Mouse (Mus musculus) hindbrain, embryonic 14.5 days (tissue): ENCODE results near the gene Snd1. TPM values are rescaled to one million over a fixed set of nuclear protein-coding genes. Genes with fewer than 3 reads are reported as not detected.

Experiments
- ATAC-seq: fragments of 200-750 bp; cut with Nextera tagmentation; 2 replicates; pipeline ENCODE4 v1.8.0; 2017; ENCODE audit warnings: moderate number of reproducible peaks, mild to moderate bottlenecking, moderate TSS enrichment, moderate library complexity; ENCODE audit not compliant: low FRiP score
- DNase-seq: peaks from one replicate; pipeline ENCODE4 v3.0.0-alpha.2; 2015; ENCODE audit warnings: low spot score
- H3K27ac ChIP-seq: fragments of 300-500 bp; sonication (generic); 2 replicates; pipeline ENCODE4 v1.5.1; 2014; ENCODE audit warnings: mild to moderate bottlenecking, moderate library complexity
- H3K27me3 ChIP-seq: fragments of 300-500 bp; sonication (generic); 2 replicates; pipeline ENCODE4 v1.6.1; 2014; ENCODE audit warnings: mild to moderate bottlenecking, low read length, mixed read lengths; ENCODE audit not compliant: control insufficient read depth, insufficient read depth
- H3K36me3 ChIP-seq: fragments of 300-500 bp; sonication (generic); replicated peaks from 2 replicates; pipeline ENCODE4 v1.6.1; 2014; ENCODE audit not compliant: control insufficient read depth, insufficient read depth
- H3K4me1 ChIP-seq: fragments of 300-500 bp; sonication (generic); replicated peaks from 2 replicates; pipeline ENCODE4 v1.6.1; 2014; ENCODE audit warnings: antibody characterized with exemption, low read length, mixed read lengths; ENCODE audit not compliant: control insufficient read depth, insufficient read depth
- H3K4me2 ChIP-seq: fragments of 300-500 bp; sonication (generic); replicated peaks from 2 replicates; pipeline ENCODE4 v1.6.1; 2014; ENCODE audit warnings: mild to moderate bottlenecking, moderate library complexity
- H3K4me3 ChIP-seq: fragments of 300-500 bp; sonication (generic); replicated peaks from 2 replicates; pipeline ENCODE4 v1.5.1; 2014; ENCODE audit warnings: mild to moderate bottlenecking, low read length
- H3K9ac ChIP-seq: fragments of 300-500 bp; sonication (generic); 2 replicates; pipeline ENCODE4 v1.6.1; 2014
- H3K9me3 ChIP-seq: fragments of 300-500 bp; sonication (generic); 2 replicates; pipeline ENCODE4 v1.6.1; 2016; ENCODE audit warnings: low read length; ENCODE audit not compliant: control insufficient read depth
- WGBS: fragments of 180-500 bp; shearing (Covaris S2); extraction: QIAGEN DNeasy Blood & Tissue Kit; methylation state at CpG from one replicate; pipeline ENCODE4 v1.1.7; 2014; 5-methylcytosine and 5-hydroxymethylcytosine counted together
- polyA plus RNA-seq: library from polyadenylated mRNA; unstranded; fragments of >200 nt; fragmentation: Nextera tagmentation; extraction: Ambion mirVana; gene quantifications from 2 replicates; pipeline ENCODE4 v1.2.1, GENCODE M21; 2014

Snd1 gene
- polyA plus RNA-seq, 1 experiment from 2014 or later = 79.1 TPM

DNA sequence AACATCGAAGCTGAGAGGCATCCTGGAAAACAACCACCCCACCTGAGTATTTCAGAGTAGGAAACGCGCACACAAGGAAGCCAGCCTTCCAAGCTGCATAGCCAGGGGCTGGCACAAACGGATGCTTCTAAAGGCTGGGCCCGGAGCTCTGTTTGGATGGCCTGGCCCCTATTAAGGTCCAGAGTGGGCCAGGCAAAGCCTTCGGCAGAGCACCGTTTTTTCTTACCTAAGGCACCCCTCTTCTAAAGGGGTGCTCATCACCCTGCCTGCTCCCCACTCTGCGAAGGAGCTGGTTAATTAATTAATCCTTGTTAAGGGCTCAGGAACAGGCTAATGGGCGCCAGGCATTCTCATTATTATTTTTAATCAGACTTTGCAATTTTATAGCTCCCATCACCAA lies 456.3 kb downstream of the Snd1 start:
- Histone ChIP-seq H3K9me3 (no peaks in the 10 kb centered on the region), H3K9ac (0 out of 2 replicates have a peak overlapping the region, but pooled peaks have one; percentile 2), H3K27me3 (no peaks in the 10 kb centered on the region), H3K4me3 (no peak overlapping the region), H3K27ac (peak overlapping the region; percentile 53; the same call in 1 of the 2 replicates), H3K4me2 (peak overlapping the region; percentile 48), H3K4me1 (peaks cover 20% of the 10 kb centered on the region), H3K36me3 (no peaks in the 10 kb centered on the region)
- ATAC-seq (peak; percentile 39), DNase-seq (no peak)
- WGBS = 25% methylated on average over 9 of the region's 9 CpGs

DNA sequence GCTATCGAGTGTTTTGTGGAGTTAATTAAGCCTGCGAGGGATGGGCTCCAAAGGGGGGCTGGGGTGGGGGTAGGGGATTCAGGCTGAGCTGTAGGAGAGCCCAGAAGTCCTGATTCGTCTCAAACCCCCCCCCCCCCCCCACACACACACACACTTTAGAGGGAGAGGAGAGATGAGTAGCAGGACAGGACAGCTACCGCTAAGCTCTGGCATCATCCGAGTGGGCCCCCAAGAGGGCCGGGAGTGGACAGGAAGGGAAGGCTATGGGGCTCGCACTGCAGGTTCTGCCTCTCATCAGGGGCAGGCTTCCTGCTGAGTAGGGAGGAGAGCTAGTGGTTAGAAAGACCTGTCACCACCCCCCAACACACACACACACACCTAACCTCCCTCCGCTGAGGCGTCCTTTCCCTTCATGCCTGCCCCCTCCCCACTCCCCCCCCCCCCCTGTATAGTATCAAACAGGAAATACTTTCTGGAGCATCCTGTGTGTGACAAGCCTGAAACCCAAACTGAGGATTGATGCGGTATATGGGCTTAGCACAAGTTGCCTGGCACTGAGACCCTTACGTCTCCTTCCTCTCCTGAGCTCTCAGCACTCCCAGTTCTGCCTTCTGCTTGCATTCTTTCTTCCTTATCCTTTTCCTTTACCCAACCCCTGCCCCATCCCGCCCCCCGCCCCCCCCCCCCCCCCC lies 456.8 kb downstream of the Snd1 start:
- Histone ChIP-seq H3K27ac (peak overlapping the region; percentile 53; the same call in 1 of the 2 replicates), H3K27me3 (no peaks in the 10 kb centered on the region), H3K4me3 (peak overlapping the region; percentile 11; the same call in 1 of the 2 replicates), H3K36me3 (no peaks in the 10 kb centered on the region), H3K9ac (no peak overlapping the region), H3K4me2 (peak overlapping the region; percentile 48), H3K9me3 (no peaks in the 10 kb centered on the region), H3K4me1 (peaks cover 20% of the 10 kb centered on the region)
- DNase-seq (no peak), ATAC-seq (peak; percentile 59)
- 2% methylated on average over 12 of the region's 13 CpGs for WGBS

DNA sequence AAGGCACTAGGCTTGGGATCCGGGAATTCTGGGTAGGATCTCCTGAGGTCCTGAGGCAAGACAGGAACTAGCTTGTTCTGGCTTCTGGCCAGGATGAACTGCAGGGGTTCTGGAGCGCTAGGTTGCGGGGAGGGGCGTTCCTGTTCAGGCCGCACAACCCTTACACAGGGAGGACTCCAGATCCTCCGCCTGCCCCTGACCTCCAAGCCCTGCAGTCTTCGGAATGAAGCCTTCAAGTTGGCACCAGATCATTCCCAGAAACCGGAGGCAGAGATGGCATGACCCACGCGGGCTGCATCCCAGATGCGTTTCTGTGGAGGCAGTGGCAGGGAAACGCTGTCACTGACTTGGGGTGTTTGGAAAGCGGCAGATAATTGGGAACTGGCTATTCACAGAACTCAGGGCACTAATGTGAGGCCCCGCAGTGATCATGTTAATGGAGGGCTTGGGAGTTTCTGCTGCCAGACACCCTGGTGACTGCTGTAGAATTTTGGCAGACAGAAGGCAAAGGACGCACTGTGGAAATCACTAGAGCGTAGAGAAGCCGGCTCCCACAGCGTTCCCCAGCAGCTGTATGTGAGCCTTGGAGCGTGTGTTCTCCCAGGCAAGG lies 457.5 kb downstream of the Snd1 start:
- Histone ChIP-seq H3K4me2 (peak overlapping the region; percentile 48), H3K4me3 (peak overlapping the region; percentile 11; the same call in 1 of the 2 replicates), H3K27me3 (no peaks in the 10 kb centered on the region), H3K9me3 (no peaks in the 10 kb centered on the region), H3K4me1 (peaks cover 20% of the 10 kb centered on the region), H3K9ac (0 out of 2 replicates have a peak overlapping the region, but pooled peaks have one; percentile 26), H3K36me3 (no peaks in the 10 kb centered on the region), H3K27ac (peak overlapping the region; percentile 40)
- peak; percentile 75 for ATAC-seq
- DNase-seq = peak; percentile 62
- 6% methylated on average over 19 of the region's 19 CpGs for WGBS

DNA sequence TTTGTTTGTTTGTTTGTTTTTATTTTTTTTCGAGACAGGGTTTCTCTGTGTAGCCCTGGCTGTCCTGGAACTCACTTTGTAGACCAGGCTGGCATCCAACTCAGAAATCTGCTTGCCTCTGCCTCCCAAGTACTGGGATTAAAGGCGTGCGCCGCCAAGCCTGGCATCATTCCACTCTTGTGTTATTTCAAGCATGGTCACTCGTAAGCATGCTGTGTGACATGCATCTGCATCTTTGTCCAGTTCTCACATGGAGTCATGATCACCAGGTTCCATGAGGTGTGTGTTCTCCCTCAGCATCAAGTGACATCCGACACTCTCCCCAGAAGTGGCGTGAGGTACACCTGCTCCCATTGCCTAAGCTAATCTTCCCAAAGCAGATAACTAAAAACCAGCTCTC lies 460.8 kb downstream of the Snd1 start:
- no peaks in the 10 kb centered on the region for H3K36me3 ChIP-seq
- 92% methylated on average over 7 of the region's 7 CpGs for WGBS
- H3K27ac ChIP-seq = no peak overlapping the region
- H3K4me1 ChIP-seq = peaks cover 20% of the 10 kb centered on the region
- no peak overlapping the region for H3K4me3 ChIP-seq
- no peak overlapping the region for H3K9ac ChIP-seq
- H3K27me3 ChIP-seq = no peaks in the 10 kb centered on the region
- no peak overlapping the region for H3K4me2 ChIP-seq
- H3K9me3 ChIP-seq = no peaks in the 10 kb centered on the region
- no peak for ATAC-seq
- no peak for DNase-seq

DNA sequence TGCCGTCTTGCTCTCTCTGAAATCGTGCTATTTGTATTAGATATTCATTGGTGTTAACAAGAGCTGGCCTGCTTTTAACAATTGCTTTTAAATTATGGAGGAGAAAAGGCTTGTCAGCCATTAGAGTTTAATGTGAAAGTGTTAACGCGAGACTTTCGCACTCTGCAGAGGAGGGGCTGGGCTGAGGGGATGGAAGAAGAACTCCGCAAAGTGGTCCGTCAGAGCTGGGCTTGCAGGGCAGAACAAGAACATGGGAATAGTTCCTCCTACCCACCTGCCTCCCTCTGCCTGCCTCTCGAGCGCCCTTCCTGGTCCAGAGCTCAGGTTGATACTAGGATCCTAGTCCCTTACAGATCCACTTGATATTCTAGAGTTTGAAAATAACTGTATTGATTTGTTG lies 472.3 kb downstream of the Snd1 start:
- no peak for ATAC-seq
- H3K4me3 ChIP-seq = no peak overlapping the region
- H3K9me3 ChIP-seq = no peaks in the 10 kb centered on the region
- no peaks in the 10 kb centered on the region for H3K36me3 ChIP-seq
- no peaks in the 10 kb centered on the region for H3K27me3 ChIP-seq
- DNase-seq = no peak
- 61% methylated on average over 9 of the region's 9 CpGs for WGBS
- H3K4me1 ChIP-seq = no peaks in the 10 kb centered on the region
- no peak overlapping the region for H3K4me2 ChIP-seq
- no peak overlapping the region for H3K9ac ChIP-seq
- H3K27ac ChIP-seq = no peak overlapping the region

DNA sequence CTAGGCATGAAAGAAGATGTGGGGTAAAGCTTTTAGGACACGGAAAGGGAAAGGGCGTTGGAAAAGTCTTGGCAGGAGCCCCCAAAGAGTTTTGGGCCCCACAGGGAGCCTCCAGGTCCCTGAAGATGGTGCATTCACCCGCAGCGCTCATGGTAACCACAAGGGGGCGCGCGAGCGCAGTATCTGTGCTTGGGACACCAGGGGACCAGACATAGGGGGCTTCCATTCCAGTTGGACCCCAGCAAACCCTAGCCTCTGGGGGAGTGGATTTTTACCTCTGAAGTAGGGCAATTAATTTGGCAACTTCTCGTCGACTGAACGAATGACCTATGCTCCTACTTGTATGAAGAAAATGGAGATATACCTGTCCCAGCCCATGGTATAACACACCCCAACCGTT lies 474.3 kb downstream of the Snd1 start:
- WGBS = 19% methylated on average over 12 of the region's 12 CpGs
- Histone ChIP-seq H3K9me3 (no peaks in the 10 kb centered on the region), H3K4me3 (no peak overlapping the region), H3K36me3 (no peaks in the 10 kb centered on the region), H3K4me1 (no peaks in the 10 kb centered on the region), H3K27ac (no peak overlapping the region), H3K27me3 (no peaks in the 10 kb centered on the region), H3K9ac (no peak overlapping the region), H3K4me2 (no peak overlapping the region)
- DNase-seq (peak; percentile 60), ATAC-seq (no peak)

DNA sequence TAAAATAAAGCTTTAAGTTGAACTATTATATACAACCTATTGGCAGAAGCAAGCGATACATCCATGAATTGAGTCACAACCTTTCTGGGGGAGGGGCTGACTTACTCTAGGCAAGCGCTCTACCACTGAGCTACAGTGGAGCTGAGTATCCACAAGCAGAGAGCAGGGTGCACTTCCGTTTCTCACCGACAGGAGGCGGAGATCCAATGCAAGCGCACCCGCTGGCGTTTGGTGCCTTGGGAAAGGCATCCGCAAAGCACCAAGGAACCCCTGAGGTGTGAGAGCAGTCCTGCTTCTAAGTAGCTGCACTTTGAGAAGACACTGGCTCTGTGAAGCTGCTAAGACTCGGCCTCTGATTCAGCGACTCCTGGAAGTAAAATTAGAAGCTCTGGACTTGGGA lies 480.6 kb downstream of the Snd1 start:
- Histone ChIP-seq H3K36me3 (no peaks in the 10 kb centered on the region), H3K4me3 (no peak overlapping the region), H3K9ac (no peak overlapping the region), H3K4me2 (no peak overlapping the region), H3K27me3 (no peaks in the 10 kb centered on the region), H3K9me3 (no peaks in the 10 kb centered on the region), H3K4me1 (no peaks in the 10 kb centered on the region), H3K27ac (no peak overlapping the region)
- ATAC-seq = no peak
- no peak for DNase-seq
- 19% methylated on average over 11 of the region's 11 CpGs for WGBS

DNA sequence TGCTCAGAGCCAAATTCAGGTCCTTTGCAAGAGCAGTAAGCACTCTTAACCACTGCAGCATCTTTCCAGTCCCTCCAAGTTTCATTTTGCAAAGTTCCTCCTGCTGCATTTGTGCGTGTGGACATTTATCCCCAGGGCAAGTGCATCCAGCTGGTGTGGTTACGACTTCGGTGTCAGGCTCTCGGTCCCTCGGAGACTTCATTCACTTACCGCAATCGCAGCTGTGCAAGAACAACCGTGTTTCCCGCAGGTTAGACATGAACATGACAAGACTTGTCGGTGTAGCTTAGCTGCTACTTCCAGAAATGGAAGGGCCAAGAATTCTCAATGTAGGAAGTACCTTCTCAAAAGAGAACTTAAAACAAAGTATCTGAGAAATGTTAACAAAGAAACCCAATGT lies 482.5 kb downstream of the Snd1 start:
- Histone ChIP-seq H3K4me1 (no peaks in the 10 kb centered on the region), H3K36me3 (no peaks in the 10 kb centered on the region), H3K9ac (no peak overlapping the region), H3K27ac (no peak overlapping the region), H3K4me2 (no peak overlapping the region), H3K4me3 (no peak overlapping the region), H3K9me3 (no peaks in the 10 kb centered on the region), H3K27me3 (no peaks in the 10 kb centered on the region)
- no peak for ATAC-seq
- 64% methylated on average over 10 of the region's 10 CpGs for WGBS
- no peak for DNase-seq

DNA sequence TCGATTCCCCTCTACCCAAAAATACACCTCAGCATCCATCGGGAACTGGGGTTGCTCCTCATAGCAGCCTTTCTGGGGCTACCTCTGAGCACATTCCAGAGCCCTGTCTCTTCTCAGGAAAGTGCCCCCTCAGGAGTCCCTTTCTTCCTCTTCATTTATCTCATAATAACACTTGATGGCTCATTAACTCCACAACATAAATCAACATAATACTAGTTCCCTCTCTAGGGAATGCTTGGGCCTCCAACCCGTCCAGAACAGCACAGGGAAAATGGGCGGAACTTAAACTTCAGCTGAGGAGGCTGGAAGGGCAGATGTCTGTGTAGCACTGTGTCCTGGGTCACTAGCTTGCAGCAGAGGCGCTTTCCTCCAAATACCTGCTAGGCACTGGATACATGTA lies 488.2 kb downstream of the Snd1 start:
- Histone ChIP-seq H3K27ac (no peak overlapping the region), H3K27me3 (no peaks in the 10 kb centered on the region), H3K36me3 (no peaks in the 10 kb centered on the region), H3K4me1 (peaks cover 7% of the 10 kb centered on the region; the same call in 1 of the 2 replicates), H3K4me3 (no peak overlapping the region), H3K9me3 (no peaks in the 10 kb centered on the region), H3K9ac (no peak overlapping the region), H3K4me2 (no peak overlapping the region)
- ATAC-seq = peak; percentile 59; the same call in 1 of the 2 replicates
- DNase-seq = no peak
- WGBS = 28% methylated on average over 5 of the region's 5 CpGs
